Mouse (Mus musculus) heart, postnatal 0 days (tissue): ENCODE measurements around the gene Tmco1. TPM values are rescaled to one million over a fixed set of nuclear protein-coding genes. Genes with fewer than 3 reads are reported as not detected.

Source experiments
- ATAC-seq: fragments of 200-750 bp; cut with Nextera tagmentation; 2 replicates; pipeline ENCODE4 v1.8.0; 2017; ENCODE audit warnings: low read depth, moderate number of reproducible peaks, moderate library complexity; ENCODE audit not compliant: insufficient read depth
- DNase-seq: peaks from one replicate; pipeline ENCODE4 v3.0.0-alpha.2; 2016; ENCODE audit warnings: low spot score
- H3K27ac ChIP-seq: fragments of 300-500 bp; sonication (generic); 2 replicates; pipeline ENCODE4 v1.5.1; 2014; ENCODE audit warnings: low read depth, mild to moderate bottlenecking
- H3K27me3 ChIP-seq: fragments of 300-500 bp; sonication (generic); 2 replicates; pipeline ENCODE4 v1.6.1; 2014; ENCODE audit warnings: low read length, mixed read lengths; ENCODE audit not compliant: control insufficient read depth, insufficient read depth
- H3K36me3 ChIP-seq: fragments of 300-500 bp; sonication (generic); replicated peaks from 2 replicates; pipeline ENCODE4 v1.6.1; 2014; ENCODE audit warnings: low read length, mixed read lengths; ENCODE audit not compliant: control insufficient read depth, insufficient read depth
- H3K4me1 ChIP-seq: fragments of 300-500 bp; sonication (generic); 2 replicates; pipeline ENCODE4 v1.6.1; 2014; ENCODE audit warnings: antibody characterized with exemption; ENCODE audit not compliant: control insufficient read depth, insufficient read depth
- H3K4me2 ChIP-seq: fragments of 300-500 bp; sonication (generic); 2 replicates; pipeline ENCODE4 v1.6.1; 2014; ENCODE audit warnings: low read depth, mild to moderate bottlenecking, low read length, moderate library complexity
- H3K4me3 ChIP-seq: fragments of 300-500 bp; sonication (generic); 2 replicates; pipeline ENCODE4 v1.5.1; 2014; ENCODE audit warnings: low read depth, low read length
- H3K9ac ChIP-seq: fragments of 300-500 bp; sonication (generic); replicated peaks from 2 replicates; pipeline ENCODE4 v1.6.1; 2014; ENCODE audit warnings: low read depth, low read length, mixed read lengths
- H3K9me3 ChIP-seq: fragments of 300-500 bp; sonication (generic); replicated peaks from 2 replicates; pipeline ENCODE4 v1.6.1; 2016; ENCODE audit warnings: low read length; ENCODE audit not compliant: control insufficient read depth
- CTCF ChIP-seq: IDR thresholded peaks from 2 replicates; pipeline ENCODE4 v1.5.1; 2016; ENCODE audit warnings: antibody characterized with exemption, control low read depth, low read depth
- EP300 ChIP-seq: IDR thresholded peaks from 2 replicates; pipeline ENCODE4 v1.6.1; 2016; ENCODE audit warnings: antibody characterized with exemption, low read depth
- WGBS: fragments of 180-500 bp; shearing (Covaris S2); extraction: QIAGEN DNeasy Blood & Tissue Kit; methylation state at CpG from one replicate; pipeline ENCODE4 v1.1.7; 2014; 5-methylcytosine and 5-hydroxymethylcytosine counted together
- microRNA-seq: library from miRNA; unstranded; fragments of <30 nt; microRNA quantifications from one replicate; pipeline ENCODE4, GENCODE M21; 2016
- polyA plus RNA-seq: library from polyadenylated mRNA; unstranded; fragments of >200 nt; fragmentation: Nextera tagmentation; extraction: Ambion mirVana; gene quantifications from 2 replicates; pipeline ENCODE4 v1.2.1, GENCODE M21; 2015
- total RNA-seq: library from RNA; depleted of rRNA; stranded (reverse); fragments of >200 nt; gene quantifications from 2 replicates; pipeline ENCODE4 v1.2.3, GENCODE M21; 2014; ENCODE audit warnings: low replicate concordance; rRNA removed

Tmco1 gene
- total and polyA plus RNA-seq, 2 experiments from 2014 or later = 68.1 to 86.6 TPM

GRCm38 (mm10) chr1:167382763-167383162 is 74.6 kb downstream of the Tmco1 start:
- Histone ChIP-seq H3K4me2 (no peak overlapping the region), H3K9ac (no peak overlapping the region), H3K27me3 (no peaks in the 10 kb centered on the region), H3K4me1 (peaks cover 15% of the 10 kb centered on the region; the same call in 1 of the 2 replicates), H3K27ac (no peak overlapping the region), H3K36me3 (no peaks in the 10 kb centered on the region), H3K9me3 (no peaks in the 10 kb centered on the region), H3K4me3 (no peak overlapping the region)
- no peak for TF ChIP-seq CTCF
- no peak for TF ChIP-seq EP300
- 87% methylated on average over 5 of the region's 5 CpGs for WGBS
- ATAC-seq = no peak
- DNase-seq = no peak

- DNase-seq (no peak), ATAC-seq (no peak)
- TF ChIP-seq EP300 (no peak), CTCF (no peak)
- Histone ChIP-seq H3K27ac (no peak overlapping the region), H3K4me3 (no peak overlapping the region), H3K4me2 (no peak overlapping the region), H3K9ac (no peak overlapping the region), H3K9me3 (no peaks in the 10 kb centered on the region), H3K36me3 (no peaks in the 10 kb centered on the region), H3K4me1 (peaks cover 17% of the 10 kb centered on the region; the same call in 1 of the 2 replicates), H3K27me3 (no peaks in the 10 kb centered on the region)
- 88% methylated on average over 5 of the region's 5 CpGs for WGBS
These were observed 75.0 kb downstream of the Tmco1 start for GRCm38 (mm10) chr1:167383178-167383577.

Small RNA genes lying within 50 kb of the gene (microRNA-seq; reads per million reads assigned to microRNA genes)
- gene Gm25911 (not detected), gene Mir6347 (not detected)

Other genes with a start within 250 kb of the Tmco1 start
- gene Uck2, start 23.1 kb upstream of the Tmco1 start, total RNA-seq = 60.3 and 82.4 TPM in 2 replicates
- 26.4 and 30.7 TPM in 2 replicates for gene Uck2, start 23.1 kb upstream of the Tmco1 start, polyA plus RNA-seq
- 8.4 and 17.1 TPM in 2 replicates for gene Aldh9a1, start 41.6 kb downstream of the Tmco1 start, total RNA-seq
- gene Aldh9a1, start 41.6 kb downstream of the Tmco1 start, polyA plus RNA-seq = 44.7 and 46.0 TPM in 2 replicates
- gene Mgst3, start 85.5 kb downstream of the Tmco1 start, total RNA-seq = 528 and 566 TPM in 2 replicates
- gene Mgst3, start 85.5 kb downstream of the Tmco1 start, polyA plus RNA-seq = 306 and 315 TPM in 2 replicates
- gene Lrrc52, start 158.4 kb downstream of the Tmco1 start, total RNA-seq = 0.27 and 2.4 TPM in 2 replicates
- gene Lrrc52, start 158.4 kb downstream of the Tmco1 start, polyA plus RNA-seq = 0.21 and 0.46 TPM in 2 replicates